ENCODE assay signal across 15 mouse cellular contexts in the genomic region with DNA sequence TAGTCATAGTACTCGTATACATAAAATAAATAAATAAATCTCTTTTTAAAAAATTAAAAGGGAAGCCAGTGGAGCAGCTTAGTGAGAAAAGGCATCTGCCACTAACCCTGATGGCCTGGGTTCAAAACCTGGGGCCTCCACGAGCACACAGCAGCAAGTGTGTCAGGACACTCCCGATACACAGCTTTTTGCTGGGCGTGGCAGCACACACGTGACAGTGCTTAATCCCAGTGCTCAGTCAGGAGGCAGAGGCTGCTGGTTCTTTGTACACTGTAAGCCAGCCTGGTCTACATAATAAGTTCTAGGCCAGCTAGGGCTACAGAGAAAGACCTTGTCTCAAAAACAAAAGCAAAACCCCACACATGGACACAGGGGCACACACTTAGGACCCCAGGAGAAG. TPM values are rescaled to one million over a fixed set of nuclear protein-coding genes. Genes with fewer than 3 reads are reported as not detected.
DNase-seq lines count a peak whose midpoint lies in the region; TF ChIP-seq lines count a peak whose summit lies in the region.
"Had no signal": no experiment of that assay in that cellular context is flagged by ENCODE, and none has a peak within 500 bp of the region (broad histone marks: within the 10 kb centered on the region; RNA-seq: fewer than 3 reads in every experiment).

No protein-coding gene starts in this region.

- no peak for TF ChIP-seq POLR2A in cortical plate, adult 2 months (IDR thresholded peaks at IDR 0.05; ENCODE audit: extremely low read depth, insufficient read depth, low read length)

- intact Hi-C loops in gastrocnemius, adult 2 months (cut with DNase I), result loop anchor here (5.0 kb wide), 2 partner anchors 34 to 54 kb away; partner anchors contain the start of gene Smurf1
- intact Hi-C loops in left cerebral cortex, adult 2 months (cut with DNase I), result no loop called here

- peak overlapping the region; percentile 47 for H3K4me3 ChIP-seq in gastrocnemius, adult 2 months
- no peak overlapping the region for H3K4me3 ChIP-seq in left cerebral cortex, adult 2 months
- H3K4me3 ChIP-seq in cortical plate, adult 2 months (ENCODE audit: insufficient read depth, low read length), result no peak overlapping the region
- H3K4me3 ChIP-seq: embryonic facial prominence, embryonic 15.5 days; erythroblast, embryonic 14.5 days; forebrain, embryonic 10.5 days; hindbrain, embryonic 10.5 days; hindbrain, embryonic 15.5 days had no signal

- TF ChIP-seq CTCF in gastrocnemius, adult 2 months (IDR thresholded peaks at IDR 0.05), result no peak
- TF ChIP-seq CTCF in left cerebral cortex, adult 2 months (IDR thresholded peaks at IDR 0.05), result no peak
- no peak for TF ChIP-seq CTCF in cortical plate, adult 2 months (IDR thresholded peaks at IDR 0.05; ENCODE audit: extremely low read depth, insufficient read depth, low read length)

- DNase-seq in gastrocnemius, adult 2 months, result no peak
- no peak for DNase-seq in gastrocnemius, postnatal 25 days
- DNase-seq in left cerebral cortex, adult 2 months (ENCODE audit: extremely low spot score in 1 of 2, low spot score in 2 of 2), result no peak
- no peak for DNase-seq in left cerebral cortex, adult 18-20 months (ENCODE audit: low spot score in 2 of 2)
- no peak for DNase-seq in cerebellum, adult 18-20 months
- DNase-seq in natural killer cell, adult 2 months (ENCODE audit: low spot score in 2 of 2), result no peak
- DNase-seq: adrenal gland, adult 2 months; B cell, adult 2 months; embryo, embryonic 11 days had no signal

- H3K4me1 ChIP-seq in cortical plate, adult 2 months (ENCODE audit: control insufficient read depth, insufficient read depth, low read length), result peaks cover 16% of the 10 kb centered on the region

- peak overlapping the region; percentile 70 for H3K27ac ChIP-seq in gastrocnemius, adult 2 months
- H3K27ac ChIP-seq in left cerebral cortex, adult 2 months, result peak overlapping the region; percentile 84
- 0 out of 2 replicates have a peak overlapping the region, but pooled peaks have one; percentile 51 for H3K27ac ChIP-seq in cortical plate, adult 2 months (ENCODE audit: insufficient read depth, low read length)
- H3K27ac ChIP-seq: embryonic facial prominence, embryonic 15.5 days; hindbrain, embryonic 15.5 days had no signal

RNA-seq across cellular contexts. Expression of gene Smurf1, which starts 52.3 kb away (rescaled TPM):
- 10 to 100 TPM in 1 of 2 experiments, 1 to 10 TPM in 1; 9.3 to 16.8 TPM for total RNA-seq in gastrocnemius, adult 2 months (2021)
- 10 to 100 TPM; 11.5 to 12.6 TPM for total RNA-seq in gastrocnemius, postnatal 25 days (2021)
- total RNA-seq in left cerebral cortex, adult 2 months (2021), result 10 to 100 TPM; 35.2 to 40.7 TPM
- total RNA-seq in left cerebral cortex, adult 18-20 months (2021), result 10 to 100 TPM; 37.9 to 38.7 TPM
- polyA plus RNA-seq in cortical plate, adult 2 months (2012; rRNA removed), result 33.8 and 34.0 TPM in 2 replicates
